In genomic region chr2:26325386-26326181, GRCm38 (mm10) we compare ENCODE assay signal across 8 mouse cellular contexts. TPM values are rescaled to one million over a fixed set of nuclear protein-coding genes. Genes with fewer than 3 reads are reported as not detected.
DNase-seq lines count a peak whose midpoint lies in the region; ATAC-seq and TF ChIP-seq lines count a peak whose summit lies in the region.
"Had no signal": no experiment of that assay in that cellular context is flagged by ENCODE, and none has a peak within 500 bp of the region (broad histone marks: within the 10 kb centered on the region; RNA-seq: fewer than 3 reads in every experiment).

No protein-coding gene starts in this region.

- H3K4me3 ChIP-seq in heart, embryonic 11.5 days (ENCODE audit: low read depth, low read length): no peak overlapping the region
- no peak overlapping the region for H3K4me3 ChIP-seq in kidney, postnatal 0 days (replicated peaks; ENCODE audit: low read depth, low read length)

- H3K9ac ChIP-seq in heart, embryonic 11.5 days (ENCODE audit: low read depth, low read length): no peak overlapping the region
- no peak overlapping the region for H3K9ac ChIP-seq in kidney, postnatal 0 days (ENCODE audit: low read depth, low read length)

- no peaks in the 10 kb centered on the region for H3K27me3 ChIP-seq in heart, embryonic 11.5 days (ENCODE audit: control insufficient read depth, insufficient read depth, low read length)
- no peaks in the 10 kb centered on the region for H3K27me3 ChIP-seq in kidney, postnatal 0 days (ENCODE audit: insufficient read depth, low read length)

- H3K36me3 ChIP-seq in heart, embryonic 11.5 days (ENCODE audit: control insufficient read depth, insufficient read depth, low read length): peaks cover 35% of the 10 kb centered on the region
- peaks cover 52% of the 10 kb centered on the region for H3K36me3 ChIP-seq in kidney, postnatal 0 days (ENCODE audit: insufficient read depth, low read length)

- ATAC-seq in heart, embryonic 11.5 days (replicated peaks; ENCODE audit: insufficient number of reproducible peaks, low FRiP score, low TSS enrichment): peak; percentile 56
- ATAC-seq in kidney, postnatal 0 days (replicated peaks; ENCODE audit: low FRiP score, low read depth): peak; percentile 81
- ATAC-seq in megakaryocyte, adult 5-6 weeks (ENCODE audit: poor library complexity, severe bottlenecking): peak; percentile 74

- peak; percentile 28 to 50 for DNase-seq in CD8-positive naive resting alpha-beta T cell, adult 2 months (ENCODE audit: low read depth in 2 of 2, low spot score in 2 of 2)
- peak; percentile 58 for DNase-seq in Muller cell, postnatal 12 days (ENCODE audit: inconsistent ontology term)
- DNase-seq in embryo, embryonic 10.5 days (ENCODE audit: low spot score): peak; percentile 73
- DNase-seq in kidney, postnatal 0 days (ENCODE audit: low spot score): peak; percentile 88
- DNase-seq in spleen, postnatal 10 days (ENCODE audit: low spot score in 2 of 2): peak; percentile 40 to 75

- H3K9me3 ChIP-seq in heart, embryonic 11.5 days (replicated peaks; ENCODE audit: control insufficient read depth, low read length): no peaks in the 10 kb centered on the region
- H3K9me3 ChIP-seq in kidney, postnatal 0 days (replicated peaks; ENCODE audit: low read length): no peaks in the 10 kb centered on the region

- peak overlapping the region; percentile 41 for H3K27ac ChIP-seq in heart, embryonic 11.5 days (ENCODE audit: low read depth, low read length)
- no peak overlapping the region for H3K27ac ChIP-seq in kidney, postnatal 0 days
- H3K27ac ChIP-seq: macrophage had no signal

- peak; percentile 93 for TF ChIP-seq CTCF in kidney, postnatal 0 days (IDR thresholded peaks at IDR 0.05; ENCODE audit: low read depth)

- H3K4me1 ChIP-seq in heart, embryonic 11.5 days (ENCODE audit: control insufficient read depth, insufficient read depth, low read length): peaks cover 16% of the 10 kb centered on the region
- H3K4me1 ChIP-seq in kidney, postnatal 0 days (replicated peaks; ENCODE audit: insufficient read depth, low read length): no peaks in the 10 kb centered on the region

- H3K4me2 ChIP-seq in heart, embryonic 11.5 days: no peak overlapping the region
- no peak overlapping the region for H3K4me2 ChIP-seq in kidney, postnatal 0 days (ENCODE audit: low read length)

- 57% methylated on average over 15 of the region's 15 CpGs for WGBS in heart, embryonic 11.5 days (ENCODE audit: insufficient replicate concordance)
- WGBS in kidney, postnatal 0 days: 68% methylated on average over 15 of the region's 15 CpGs

RNA-seq across cellular contexts. Expression of gene Gpsm1, which starts 10.3 kb away (rescaled TPM):
- 21.4 and 30.2 TPM in 2 replicates for polyA plus RNA-seq in heart, embryonic 11.5 days (2014; fragmentation: Nextera tagmentation; extraction: Ambion mirVana)
- polyA plus RNA-seq in kidney, postnatal 0 days (2015; fragmentation: Nextera tagmentation; extraction: Ambion mirVana): 21.3 and 23.1 TPM in 2 replicates
- total RNA-seq in megakaryocyte, adult 5-6 weeks (2015): 1.9 and 2.4 TPM in 2 replicates
- 2.2 and 4.0 TPM in 2 replicates for total RNA-seq in megakaryocyte, adult 5-6 weeks (2017)

RNA-seq across cellular contexts. Expression of gene Dnlz, which starts 26.3 kb away (rescaled TPM):
- polyA plus RNA-seq in heart, embryonic 11.5 days (2014; fragmentation: Nextera tagmentation; extraction: Ambion mirVana): 26.3 and 28.0 TPM in 2 replicates
- 24.2 and 25.8 TPM in 2 replicates for polyA plus RNA-seq in kidney, postnatal 0 days (2015; fragmentation: Nextera tagmentation; extraction: Ambion mirVana)
- total RNA-seq in megakaryocyte, adult 5-6 weeks (2015): 4.4 and 5.8 TPM in 2 replicates
- total RNA-seq in megakaryocyte, adult 5-6 weeks (2017): 5.1 TPM in 2 replicates

RNA-seq across cellular contexts. Expression of gene Ccdc187, which starts 31.2 kb away (rescaled TPM):
- 0.09 TPM in 1 of 2 replicates, not detected in the other for polyA plus RNA-seq in heart, embryonic 11.5 days (2014; fragmentation: Nextera tagmentation; extraction: Ambion mirVana)
- 0.04 TPM in 1 of 2 replicates, not detected in the other for polyA plus RNA-seq in kidney, postnatal 0 days (2015; fragmentation: Nextera tagmentation; extraction: Ambion mirVana)
- total RNA-seq in megakaryocyte, adult 5-6 weeks (2015): not detected in 2 replicates
- total RNA-seq in megakaryocyte, adult 5-6 weeks (2017): not detected in 2 replicates
- polyA plus RNA-seq: macrophage had no signal

RNA-seq across cellular contexts. Expression of gene Card9, which starts 35.1 kb away (rescaled TPM):
- polyA plus RNA-seq in heart, embryonic 11.5 days (2014; fragmentation: Nextera tagmentation; extraction: Ambion mirVana): 0.38 and 0.59 TPM in 2 replicates
- 1.1 TPM in 2 replicates for polyA plus RNA-seq in kidney, postnatal 0 days (2015; fragmentation: Nextera tagmentation; extraction: Ambion mirVana)
- 42.6 and 45.3 TPM in 2 replicates for total RNA-seq in megakaryocyte, adult 5-6 weeks (2015)
- total RNA-seq in megakaryocyte, adult 5-6 weeks (2017): 141 and 169 TPM in 2 replicates

RNA-seq across cellular contexts. Expression of gene Snapc4, which starts 54.9 kb away (rescaled TPM):
- 16.8 and 18.2 TPM in 2 replicates for polyA plus RNA-seq in heart, embryonic 11.5 days (2014; fragmentation: Nextera tagmentation; extraction: Ambion mirVana)
- 12.9 and 14.6 TPM in 2 replicates for polyA plus RNA-seq in kidney, postnatal 0 days (2015; fragmentation: Nextera tagmentation; extraction: Ambion mirVana)
- total RNA-seq in megakaryocyte, adult 5-6 weeks (2015): 6.1 and 10.7 TPM in 2 replicates
- total RNA-seq in megakaryocyte, adult 5-6 weeks (2017): 12.2 and 13.3 TPM in 2 replicates
